Mouse (Mus musculus) Patski (cell line): Measurements from ENCODE around the gene Rassf5. TPM values are rescaled to one million over a fixed set of nuclear protein-coding genes. Genes with fewer than 3 reads are reported as not detected.

Source experiments
- ATAC-seq: fragments of 100-300 bp; one replicate; pipeline ENCODE4 v1.8.0; 2021
- CTCF ChIA-PET: fragments of 350-600 bp; sonication (Branson Sonifier 250); formaldehyde crosslinking; loops from one replicate; lab custom pipeline; 2022; ENCODE audit warnings: inconsistent platforms; lab: Charles Lee
- POLR2A ChIA-PET: fragments of 350-600 bp; sonication (Branson Sonifier 250); formaldehyde crosslinking; loops from one replicate; lab custom pipeline; 2022; ENCODE audit warnings: antibody characterized with exemption, inconsistent platforms; lab: Charles Lee
- DNase-seq: peaks from one replicate; pipeline ENCODE4 v3.0.0-alpha.2; 2011; ENCODE audit warnings: low read depth, low spot score
- H3K27me3 ChIP-seq: fragments of 371-371 bp; one replicate; pipeline ENCODE4 v1.5.1; 2021
- CTCF ChIP-seq: fragments of 100-300 bp; IDR thresholded peaks from one replicate; pipeline ENCODE4 v1.5.1; 2021
- in situ Hi-C: fragments of 300-500 bp; cut with MboI; formaldehyde crosslinking; loops from 3 replicates; pipeline ENCODE4 v1.11.1; 2018; ENCODE audit warnings: low pct_unique_long_range_greater_than_20kb, mixed read lengths
- polyA plus RNA-seq: library from polyadenylated mRNA; unstranded; gene quantifications from one replicate; pipeline ENCODE4 v1.2.3, GENCODE M21; 2021

Gene Rassf5
- polyA plus RNA-seq, 1 experiment from 2014 or later: 9.5 TPM

- no peaks in the 10 kb centered on the region for H3K27me3 ChIP-seq
- ATAC-seq (no peak), DNase-seq (no peak)
- TF ChIP-seq CTCF: no peak
- POLR2A ChIA-PET: no interaction called here
- in situ Hi-C loops: no loop called here
- CTCF ChIA-PET: interaction anchor here (2.2 to 6.2 kb wide), 3 partner anchors 25 to 75 kb away, joined by 8 to 79 read pairs (median 8); partner anchors contain the start of gene Rassf5
Measured at GRCm38 (mm10) chr1:131185821-131186506, 59.1 kb downstream of the Rassf5 start.

- CTCF ChIA-PET: interaction anchor here (0.8 to 6.2 kb wide), 4 partner anchors 25 to 81 kb away, joined by 3 to 79 read pairs (median 8); partner anchors contain the start of gene Rassf5
- TF ChIP-seq CTCF: no peak
- ATAC-seq (no peak), DNase-seq (no peak)
- no peaks in the 10 kb centered on the region for H3K27me3 ChIP-seq
- in situ Hi-C loops: loop anchor here (5.0 kb wide), 1 partner anchor 77 kb away; no protein-coding TSS in a partner anchor
- POLR2A ChIA-PET: interaction anchor here (1.5 kb wide), 1 partner anchor 75 kb away, joined by 3 read pairs; no protein-coding TSS in a partner anchor
Measured at GRCm38 (mm10) chr1:131184956-131185660, 60.0 kb downstream of the Rassf5 start.

- no peaks in the 10 kb centered on the region for H3K27me3 ChIP-seq
- ATAC-seq (no peak), DNase-seq (no peak)
- CTCF ChIA-PET: interaction anchor here (0.8 to 6.2 kb wide), 6 partner anchors 18 to 81 kb away, joined by 3 to 79 read pairs (median 6); partner anchors contain the start of gene Rassf5
- POLR2A ChIA-PET: interaction anchor here (1.5 kb wide), 1 partner anchor 76 kb away, joined by 3 read pairs; no protein-coding TSS in a partner anchor
- no peak for TF ChIP-seq CTCF
- in situ Hi-C loops: loop anchor here (5.0 kb wide), 1 partner anchor 78 kb away; no protein-coding TSS in a partner anchor
Measured at GRCm38 (mm10) chr1:131184253-131184955, 60.7 kb downstream of the Rassf5 start.

- no peak for ATAC-seq
- no peaks in the 10 kb centered on the region for H3K27me3 ChIP-seq
- no peak for TF ChIP-seq CTCF
- CTCF ChIA-PET: interaction anchor here (1.7 to 6.2 kb wide), 6 partner anchors 10 to 78 kb away, joined by 5 to 79 read pairs (median 12); partner anchors contain the start of gene Rassf5
- DNase-seq: no peak
- POLR2A ChIA-PET: no interaction called here
- in situ Hi-C loops: loop anchor here (5.0 kb wide), 1 partner anchor 79 kb away; no protein-coding TSS in a partner anchor
Measured at GRCm38 (mm10) chr1:131183201-131183600, 61.9 kb downstream of the Rassf5 start.

- in situ Hi-C loops: loop anchor here (5.0 kb wide), 1 partner anchor 80 kb away; no protein-coding TSS in a partner anchor
- POLR2A ChIA-PET: interaction anchor here (0.6 to 1.5 kb wide), 4 partner anchors 62 to 70 kb away, joined by 3 read pairs; no protein-coding TSS in a partner anchor
- CTCF ChIA-PET: interaction anchor here (0.7 to 6.2 kb wide), 25 partner anchors 8 to 91 kb away, joined by 3 to 79 read pairs (median 5); partner anchors contain the start of gene Rassf5
- ATAC-seq (no peak), DNase-seq (no peak)
- peak; percentile 96 for TF ChIP-seq CTCF
- no peaks in the 10 kb centered on the region for H3K27me3 ChIP-seq
Measured at GRCm38 (mm10) chr1:131181642-131182527, 63.2 kb downstream of the Rassf5 start.

- CTCF ChIA-PET: interaction anchor here (0.7 to 3.3 kb wide), 7 partner anchors 13 to 81 kb away, joined by 3 to 34 read pairs (median 10); no protein-coding TSS in a partner anchor
- DNase-seq: no peak
- in situ Hi-C loops: loop anchor here (5.0 kb wide), 1 partner anchor 82 kb away; no protein-coding TSS in a partner anchor
- TF ChIP-seq CTCF: no peak
- no peaks in the 10 kb centered on the region for H3K27me3 ChIP-seq
- POLR2A ChIA-PET: no interaction called here
- no peak for ATAC-seq
Measured at GRCm38 (mm10) chr1:131180386-131180785, 64.7 kb downstream of the Rassf5 start.

GRCm38 (mm10) chr1:131178083-131178482 is 67.0 kb downstream of the Rassf5 start:
- H3K27me3 ChIP-seq: no peaks in the 10 kb centered on the region
- DNase-seq: no peak
- no peak for ATAC-seq
- ChIA-PET CTCF (interaction anchor here (0.9 to 3.9 kb wide), 2 partner anchors 69 to 82 kb away, joined by 3 to 12 read pairs; no protein-coding TSS in a partner anchor), POLR2A (no interaction called here)
- in situ Hi-C loops: no loop called here
- no peak for TF ChIP-seq CTCF

GRCm38 (mm10) chr1:131177249-131177648 is 67.8 kb downstream of the Rassf5 start:
- TF ChIP-seq CTCF: no peak
- POLR2A ChIA-PET: no interaction called here
- no peak for DNase-seq
- ATAC-seq: no peak
- CTCF ChIA-PET: interaction anchor here (0.9 to 3.9 kb wide), 4 partner anchors 69 to 89 kb away, joined by 3 to 12 read pairs (median 4); no protein-coding TSS in a partner anchor
- no peaks in the 10 kb centered on the region for H3K27me3 ChIP-seq
- in situ Hi-C loops: no loop called here

- no peaks in the 10 kb centered on the region for H3K27me3 ChIP-seq
- CTCF ChIA-PET: interaction anchor here (1.0 to 3.9 kb wide), 4 partner anchors 10 to 95 kb away, joined by 3 to 12 read pairs (median 3); no protein-coding TSS in a partner anchor
- in situ Hi-C loops: no loop called here
- POLR2A ChIA-PET: interaction anchor here (1.0 kb wide), 1 partner anchor 69 kb away, joined by 3 read pairs; the partner anchor contains the start of gene Rassf5
- DNase-seq: no peak
- TF ChIP-seq CTCF: no peak
- no peak for ATAC-seq
Measured at GRCm38 (mm10) chr1:131175819-131176218, 69.2 kb downstream of the Rassf5 start.
